Mouse (Mus musculus) G1E (cell line): ENCODE measurements around the gene Chst10.

Experiments used
- CTCF ChIP-seq: IDR thresholded peaks from 2 replicates; pipeline ENCODE4 v1.5.1; 2012; ENCODE audit warnings: low read depth, low read length, inconsistent platforms, mixed read lengths
- GATA1 ChIP-seq: IDR thresholded peaks from 2 replicates; pipeline ENCODE4 v1.6.1; 2012; ENCODE audit warnings: borderline replicate concordance, low read length, inconsistent platforms, mixed read lengths

- TF ChIP-seq GATA1 (no peak), CTCF (no peak)
Observed at GRCm38 (mm10) chr1:38816306-38816705, 81.7 kb downstream of the Chst10 start.
